Mouse (Mus musculus): Measurements from ENCODE around the gene Irgq.

Irgq gene

DNA sequence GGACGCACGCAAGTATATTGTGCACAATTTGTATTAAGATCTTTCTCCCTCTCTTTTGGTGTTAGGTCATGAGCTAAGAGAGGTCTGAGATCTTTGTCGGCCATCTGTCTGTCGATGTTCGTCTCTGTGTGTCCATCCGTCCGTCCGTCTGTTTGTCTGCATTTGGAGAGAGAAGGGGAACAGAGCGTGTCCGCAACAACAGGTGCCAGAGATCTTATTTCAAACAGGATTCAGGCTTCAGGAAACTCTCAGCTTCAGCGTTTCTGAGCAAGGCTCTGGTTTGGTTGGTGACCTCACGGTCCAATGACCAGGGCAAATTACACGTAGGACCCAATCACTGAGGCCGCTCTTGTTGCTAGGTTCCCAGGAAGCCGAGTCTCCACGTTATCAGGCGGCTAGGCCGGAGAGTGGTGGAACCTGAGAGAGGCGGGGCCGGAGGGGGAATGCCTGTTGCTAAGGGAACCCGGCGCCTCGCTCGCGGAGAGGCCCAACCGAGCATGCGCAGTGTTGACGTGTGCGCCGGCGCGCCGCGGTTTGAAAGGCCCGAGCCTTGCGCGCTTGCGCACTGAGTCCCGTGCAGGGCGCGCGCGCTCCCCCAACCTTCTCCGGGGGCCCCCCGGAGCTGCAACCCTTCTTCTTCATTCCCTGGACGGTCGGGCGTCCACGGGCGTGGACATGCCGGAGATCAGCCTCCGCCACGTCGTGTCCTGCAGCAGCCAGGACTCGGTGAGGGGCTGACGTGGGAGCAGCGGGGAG is 16.3 kb downstream of the Irgq start:
- DNase-seq (ENCODE audit: low spot score in 2 of 2), result peak; percentile 95 to 98

DNA sequence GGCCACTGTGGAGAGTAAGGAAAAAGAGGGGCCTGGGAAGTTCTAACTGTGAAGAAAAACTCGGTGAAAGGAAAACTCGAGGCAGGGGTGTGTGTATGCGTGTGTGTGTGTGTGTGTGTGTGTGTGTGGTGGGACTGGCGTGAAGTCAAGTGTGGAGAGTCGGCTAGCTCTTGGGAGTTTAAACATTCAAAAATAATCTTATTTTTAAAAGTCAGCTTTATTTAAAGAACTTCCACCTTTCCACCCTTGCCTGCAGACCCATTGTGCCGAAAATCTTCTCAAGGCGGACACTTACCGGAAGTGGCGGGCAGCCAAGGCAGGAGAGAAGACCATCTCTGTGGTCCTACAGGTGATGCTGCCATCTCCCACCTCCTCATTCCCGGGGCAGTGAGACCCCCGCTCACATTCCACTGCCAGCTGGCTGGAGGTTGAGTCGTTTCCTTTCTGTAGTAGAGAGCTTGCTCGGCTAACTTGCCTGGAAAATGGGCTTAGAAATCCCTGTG is 17.1 kb downstream of the Irgq start:
- no peak for DNase-seq (ENCODE audit: low spot score in 2 of 2)

DNA sequence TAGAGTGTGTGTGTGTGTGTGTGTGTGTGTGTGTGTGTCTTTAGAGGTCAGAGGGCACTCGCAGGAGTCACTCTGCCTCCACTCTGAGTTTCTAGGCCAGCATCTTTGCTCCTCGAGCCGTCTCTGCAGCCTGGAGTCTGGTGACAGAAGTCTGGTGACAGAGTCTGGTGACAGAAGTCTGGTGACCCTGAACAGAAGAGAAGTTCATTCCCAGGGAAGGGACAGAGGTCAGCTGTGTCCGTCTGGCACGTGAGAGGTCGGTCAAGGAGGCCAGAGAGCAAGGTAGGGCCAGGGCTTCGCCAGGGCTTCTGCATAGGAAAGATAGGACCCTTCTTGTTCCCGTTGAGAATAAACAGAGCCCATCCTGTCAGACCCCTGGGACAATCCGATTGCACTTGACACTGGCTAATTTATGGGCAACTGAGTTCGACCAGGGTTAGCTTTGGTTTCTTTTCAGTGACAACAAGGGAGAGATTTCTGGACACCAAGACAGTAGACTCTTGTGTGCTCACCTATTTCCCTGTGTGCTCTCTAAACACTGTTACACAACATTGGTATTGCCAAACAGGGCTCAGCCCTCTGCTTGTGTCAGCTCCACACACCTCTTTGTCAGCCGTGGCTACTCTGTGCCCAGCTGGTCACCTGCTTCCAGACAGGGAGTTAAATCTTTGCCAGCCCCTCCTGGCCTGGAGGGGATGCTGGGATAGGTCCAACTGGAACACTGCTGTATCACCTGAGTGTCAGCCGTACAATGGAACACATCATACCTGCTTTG is 21.7 kb downstream of the Irgq start:
- DNase-seq (ENCODE audit: low spot score in 2 of 2), result no peak

DNA sequence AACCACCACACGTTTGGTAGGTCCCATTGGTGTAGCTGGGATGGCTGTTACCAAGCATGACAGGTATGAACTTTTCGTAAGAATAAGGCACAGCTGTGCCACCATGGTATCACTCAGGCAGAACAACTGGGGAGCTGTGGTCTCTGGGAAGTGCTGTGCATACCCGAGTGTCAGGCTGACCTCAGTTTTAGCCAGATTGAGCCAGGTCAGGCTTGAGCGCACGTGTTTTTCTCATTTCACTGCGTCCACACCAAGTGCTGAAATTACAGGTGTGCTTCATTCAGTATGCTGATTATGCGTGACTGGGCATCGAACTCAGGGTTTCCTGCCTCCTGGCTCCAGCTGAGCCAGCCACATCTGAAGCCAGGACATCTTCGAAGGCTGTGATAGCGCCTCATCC is 25.3 kb downstream of the Irgq start:
- no peak for DNase-seq (ENCODE audit: low spot score in 2 of 2)

DNA sequence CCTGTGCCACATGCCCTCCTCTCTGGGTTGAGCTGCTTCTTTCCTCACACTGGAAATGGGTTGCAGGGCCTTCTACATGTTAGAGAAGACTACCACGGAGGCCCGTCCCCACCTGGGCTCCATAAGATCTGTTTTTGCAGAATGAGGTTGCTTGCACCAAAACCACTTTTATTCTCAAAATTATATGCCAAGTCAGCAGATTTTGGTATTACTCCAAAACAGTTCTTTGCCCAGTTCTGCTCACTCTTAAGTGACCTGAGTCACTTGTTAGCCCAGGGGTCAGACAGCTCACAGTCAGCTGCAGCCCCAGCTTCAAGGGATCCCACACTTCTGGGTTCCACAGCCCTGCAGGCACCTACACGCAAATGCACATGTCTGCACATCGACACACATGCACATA is 31.0 kb downstream of the Irgq start:
- DNase-seq (ENCODE audit: low spot score in 2 of 2), result no peak

GRCm38 (mm10) chr7:24563191-24563836 is 32.8 kb downstream of the Irgq start:
- no peak for DNase-seq (ENCODE audit: low spot score in 2 of 2)

DNA sequence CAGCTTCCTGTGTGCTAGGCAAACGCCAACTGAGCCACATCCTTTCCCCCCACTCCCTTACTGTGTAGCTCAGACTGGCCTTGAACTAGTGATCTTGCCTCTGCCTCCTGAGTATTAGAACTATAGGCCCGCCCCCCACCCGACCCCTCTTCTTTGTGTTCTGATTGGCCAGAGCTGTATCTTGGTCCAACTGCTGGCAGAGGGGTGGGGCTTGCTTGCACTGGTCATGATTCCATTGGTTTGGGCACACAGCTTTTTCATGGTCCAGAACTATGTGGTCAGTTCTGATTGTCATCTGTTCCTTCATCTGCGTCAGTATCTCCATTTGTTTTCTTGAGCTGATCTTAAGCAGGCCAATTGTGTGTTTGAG is 33.3 kb downstream of the Irgq start:
- DNase-seq (ENCODE audit: low spot score in 2 of 2), result no peak

GRCm38 (mm10) chr7:24564607-24565265 is 34.2 kb downstream of the Irgq start:
- peak; percentile 52 to 82 for DNase-seq (ENCODE audit: low spot score in 2 of 2)

DNA sequence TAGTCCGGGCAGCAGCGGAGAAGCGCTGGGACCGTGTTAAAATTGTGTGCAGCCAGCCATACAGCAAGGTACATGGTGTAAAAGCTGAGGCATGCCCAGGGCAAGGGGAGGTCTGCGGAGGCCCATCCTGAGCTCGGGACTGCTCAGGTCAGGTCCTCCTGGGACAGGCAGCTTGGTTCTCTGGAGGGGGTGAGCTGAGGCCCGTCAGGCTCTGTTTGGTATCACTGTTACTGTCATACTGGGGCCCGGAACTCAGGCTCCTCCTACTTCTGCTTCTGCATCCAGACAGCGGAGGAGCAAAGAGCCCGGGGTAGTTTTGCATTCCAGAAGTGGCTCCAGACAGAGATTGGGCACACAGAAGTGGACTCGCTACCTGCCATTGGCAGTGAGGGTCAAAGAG is 35.1 kb downstream of the Irgq start:
- DNase-seq (ENCODE audit: low spot score in 2 of 2), result no peak

- no peak for DNase-seq (ENCODE audit: low spot score in 2 of 2)
Measured at GRCm38 (mm10) chr7:24566206-24566605, 35.7 kb downstream of the Irgq start.

GRCm38 (mm10) chr7:24568512-24568911 is 38.0 kb downstream of the Irgq start:
- DNase-seq (ENCODE audit: low spot score in 2 of 2), result no peak

- DNase-seq (ENCODE audit: low spot score in 2 of 2), result no peak
Measured at GRCm38 (mm10) chr7:24571071-24571470, 40.6 kb downstream of the Irgq start.

- no peak for DNase-seq (ENCODE audit: low spot score in 2 of 2)
Measured at GRCm38 (mm10) chr7:24572455-24572854, 42.0 kb downstream of the Irgq start.

GRCm38 (mm10) chr7:24574224-24574796 is 43.8 kb downstream of the Irgq start:
- DNase-seq (ENCODE audit: low spot score in 2 of 2), result no peak

DNA sequence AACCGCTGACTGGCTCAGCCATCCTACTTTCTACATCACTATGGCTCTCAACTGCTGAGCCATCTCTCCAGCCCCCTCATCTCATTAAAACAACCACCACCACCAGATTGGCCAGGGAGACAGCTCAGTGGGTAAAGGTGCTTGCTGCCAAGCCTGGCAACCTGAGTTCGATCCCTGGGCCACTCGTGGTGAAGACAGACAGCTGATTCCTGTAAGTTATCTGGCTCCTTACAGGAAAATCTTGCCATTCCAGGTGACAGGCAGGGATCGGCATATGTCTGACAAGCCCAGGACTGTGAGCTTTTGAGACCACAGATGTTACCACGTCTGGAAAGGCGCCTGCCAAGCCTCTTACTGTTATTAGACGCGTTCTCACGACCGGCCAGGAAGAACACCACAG is 47.3 kb downstream of the Irgq start:
- no peak for DNase-seq (ENCODE audit: low spot score in 2 of 2)

GRCm38 (mm10) chr7:24584876-24585275 is 54.4 kb downstream of the Irgq start:
- no peak for DNase-seq (ENCODE audit: low spot score in 2 of 2)

DNA sequence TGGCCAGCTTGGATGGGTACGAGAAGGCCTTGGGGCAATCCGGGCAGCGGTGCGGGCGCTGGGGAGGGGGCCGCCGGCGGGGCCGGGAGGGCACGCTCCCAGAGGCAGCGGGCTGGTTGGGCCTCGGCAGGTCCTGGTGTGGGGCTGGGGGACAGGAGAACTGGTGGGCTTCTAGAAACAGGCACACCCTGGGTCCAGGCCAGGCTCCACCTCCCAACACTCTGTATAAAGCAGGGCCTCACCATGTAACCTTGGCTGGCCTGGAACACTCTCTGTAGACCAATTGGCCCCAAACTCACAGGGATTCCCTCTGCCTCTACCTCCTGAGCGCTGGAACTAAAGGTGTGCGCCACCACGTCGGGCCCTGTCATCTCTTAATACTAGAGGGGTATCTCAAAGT is 55.5 kb downstream of the Irgq start:
- no peak for DNase-seq (ENCODE audit: low spot score in 2 of 2)

- DNase-seq (ENCODE audit: low spot score in 2 of 2), result no peak
Measured at GRCm38 (mm10) chr7:24586828-24587227, 56.3 kb downstream of the Irgq start.

- peak in 1 of 2 experiments; percentile 54 for DNase-seq (ENCODE audit: low spot score in 2 of 2)
Measured at GRCm38 (mm10) chr7:24587330-24588105, 57.0 kb downstream of the Irgq start, which contains the start of the genes Ethe1 and Zfp575. Ethe1 (plus strand) TSS chr7:24587543. Zfp575 (minus strand) TSS chr7:24587641.

All from thymus, postnatal 10 days (tissue).